Mouse (Mus musculus) embryonic facial prominence, embryonic 15.5 days (tissue): ENCODE measurements around the gene Sec23a. TPM values are rescaled to one million over a fixed set of nuclear protein-coding genes. Genes with fewer than 3 reads are reported as not detected.
A peak's percentile ranks its signal among the peaks of the same experiment; 100 is the strongest.
"Not testable (repeated sequence)": the region's sequence is repeated elsewhere in the genome, so short reads cannot be mapped to it uniquely, and the experiment has no call there.

Source experiments
- ATAC-seq: fragments of 200-750 bp; cut with Nextera tagmentation; 2 replicates; pipeline ENCODE4 v1.8.0; 2017; ENCODE audit warnings: low read depth, moderate TSS enrichment; ENCODE audit not compliant: insufficient number of reproducible peaks, low FRiP score, low TSS enrichment
- H3K27ac ChIP-seq: fragments of 300-500 bp; sonication (generic); replicated peaks from 2 replicates; pipeline ENCODE4 v1.5.1; 2015; ENCODE audit warnings: mild to moderate bottlenecking, inconsistent platforms
- H3K27me3 ChIP-seq: fragments of 300-500 bp; sonication (generic); 2 replicates; pipeline ENCODE4 v1.6.1; 2015; ENCODE audit warnings: inconsistent platforms
- H3K36me3 ChIP-seq: fragments of 300-500 bp; sonication (generic); 2 replicates; pipeline ENCODE4 v1.6.1; 2015; ENCODE audit warnings: mild to moderate bottlenecking, inconsistent platforms
- H3K4me1 ChIP-seq: fragments of 300-500 bp; sonication (generic); 2 replicates; pipeline ENCODE4 v1.6.1; 2015; ENCODE audit warnings: inconsistent platforms
- H3K4me2 ChIP-seq: fragments of 300-500 bp; sonication (generic); replicated peaks from 2 replicates; pipeline ENCODE4 v1.6.1; 2015; ENCODE audit warnings: mild to moderate bottlenecking, inconsistent platforms
- H3K4me3 ChIP-seq: fragments of 300-500 bp; sonication (generic); replicated peaks from 2 replicates; pipeline ENCODE4 v1.5.1; 2015; ENCODE audit warnings: mild to moderate bottlenecking, inconsistent platforms
- H3K9ac ChIP-seq: fragments of 300-500 bp; sonication (generic); 2 replicates; pipeline ENCODE4 v1.6.1; 2015; ENCODE audit warnings: inconsistent platforms
- H3K9me3 ChIP-seq: fragments of 300-500 bp; sonication (generic); replicated peaks from 2 replicates; pipeline ENCODE4 v1.6.1; 2016; ENCODE audit warnings: inconsistent platforms
- WGBS: fragments of 180-500 bp; shearing (Covaris S2); methylation state at CpG from one replicate; pipeline ENCODE4 v1.1.7; 2015; 5-methylcytosine and 5-hydroxymethylcytosine counted together
- polyA plus RNA-seq: library from polyadenylated mRNA; unstranded; fragments of >200 nt; fragmentation: Nextera tagmentation; extraction: Ambion mirVana; gene quantifications from 2 replicates; pipeline ENCODE4 v1.2.1, GENCODE M21; 2015

Sec23a gene
- 85.1 and 87.9 TPM in 2 replicates for polyA plus RNA-seq

DNA sequence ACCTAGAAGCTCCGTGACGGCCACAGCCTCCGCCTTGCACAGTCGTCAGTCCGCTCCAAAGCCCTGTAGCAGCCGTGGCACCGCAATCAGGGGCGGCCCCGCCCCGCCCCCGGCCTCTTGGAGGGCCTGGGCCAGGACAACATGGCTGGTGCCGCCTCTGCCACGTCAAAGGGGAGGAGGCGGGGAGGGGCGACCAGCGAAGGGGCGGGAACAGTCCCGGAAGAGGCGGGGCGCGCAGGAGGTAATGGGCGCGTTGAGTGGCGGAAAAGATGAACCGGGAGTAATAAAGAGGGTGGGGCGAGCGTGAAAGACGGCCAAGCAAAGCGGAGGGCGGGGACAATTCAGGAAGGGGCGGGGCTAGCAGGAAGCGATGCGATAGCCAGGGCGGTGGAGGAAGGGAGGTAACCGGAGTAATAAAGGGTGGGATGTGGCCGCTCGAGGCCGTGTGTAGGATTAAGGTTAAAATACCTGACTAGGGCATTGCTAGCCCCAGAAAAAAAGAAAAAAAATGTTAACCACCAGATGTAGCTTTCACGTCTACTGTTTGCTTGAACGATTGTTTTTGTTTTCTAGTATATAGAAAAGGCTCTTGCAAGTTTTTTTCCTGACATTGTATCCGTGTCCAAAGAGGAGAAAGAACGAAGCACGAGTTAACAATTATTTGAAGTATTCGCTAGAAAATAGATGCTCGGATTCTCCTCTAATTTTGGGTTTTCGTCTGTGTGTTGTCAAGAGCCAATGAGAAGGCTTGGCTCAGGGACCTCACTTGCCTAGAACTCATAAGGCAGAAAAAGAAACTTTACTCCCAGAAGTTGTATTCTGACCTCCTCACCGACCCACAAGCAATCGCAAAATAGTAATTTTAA is at the start of gene Sec23a:
TSS of gene Sec23a (minus strand) at position 174 of the 866 bp plus-strand sequence.
- H3K36me3 ChIP-seq = peaks cover 2% of the 10 kb centered on the region
- peak within 1 kb of the TSS; percentile 95 for H3K27ac ChIP-seq
- no peaks in the 10 kb centered on the region for H3K9me3 ChIP-seq
- H3K9ac ChIP-seq = peak within 1 kb of the TSS; percentile 80
- H3K4me2 ChIP-seq = peak within 1 kb of the TSS; percentile 71
- under 1% methylated on average over 48 of the region's 48 CpGs for WGBS
- ATAC-seq = peak; percentile 98
- H3K4me3 ChIP-seq = peak within 1 kb of the TSS; percentile 86
- no peaks in the 10 kb centered on the region for H3K27me3 ChIP-seq
- peaks cover 26% of the 10 kb centered on the region for H3K4me1 ChIP-seq

DNA sequence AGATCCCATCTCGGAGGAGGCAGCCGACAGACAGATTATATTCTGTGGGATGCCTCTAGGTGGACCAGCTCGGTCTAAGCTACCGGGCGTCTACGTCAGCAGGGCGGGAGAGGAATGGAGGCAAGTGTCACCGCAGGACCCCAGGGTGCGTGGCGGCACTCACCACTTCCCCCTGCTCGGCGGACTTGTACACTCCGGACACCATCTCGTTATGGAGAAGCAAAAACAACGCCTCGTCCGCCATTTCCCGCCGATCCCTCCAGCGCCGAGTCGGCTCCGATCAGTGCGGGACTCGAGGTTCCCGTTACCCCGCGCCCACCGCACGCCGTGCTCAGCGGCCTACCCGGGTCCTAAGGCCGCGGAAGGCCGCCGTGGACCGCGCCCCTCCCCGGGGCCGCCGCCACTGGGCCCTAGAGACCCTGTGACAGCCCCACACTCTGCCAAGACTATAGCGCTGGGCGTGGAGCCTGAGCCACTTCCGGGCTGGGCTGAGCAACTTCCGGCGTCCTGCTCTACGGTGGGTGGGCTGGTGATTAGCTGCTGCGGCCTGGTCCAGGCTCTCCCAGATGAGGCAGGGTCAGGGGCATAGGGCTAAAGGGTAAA is 49.3 kb upstream of the Sec23a start, which contains the start of gene Trappc6b:
TSS of gene Trappc6b (minus strand) at position 480 of the 603 bp plus-strand sequence.
- H3K9ac ChIP-seq = peak within 1 kb of the TSS; percentile 82
- H3K4me1 ChIP-seq = peaks cover 14% of the 10 kb centered on the region
- H3K4me3 ChIP-seq = peak within 1 kb of the TSS; percentile 79
- H3K4me2 ChIP-seq = peak within 1 kb of the TSS; percentile 58
- H3K36me3 ChIP-seq = peaks cover 22% of the 10 kb centered on the region
- ATAC-seq = peak; percentile 93
- peak within 1 kb of the TSS; percentile 96 for H3K27ac ChIP-seq
- WGBS = 0% methylated on average over 49 of the region's 49 CpGs
- no peaks in the 10 kb centered on the region for H3K27me3 ChIP-seq
- no peaks in the 10 kb centered on the region for H3K9me3 ChIP-seq

DNA sequence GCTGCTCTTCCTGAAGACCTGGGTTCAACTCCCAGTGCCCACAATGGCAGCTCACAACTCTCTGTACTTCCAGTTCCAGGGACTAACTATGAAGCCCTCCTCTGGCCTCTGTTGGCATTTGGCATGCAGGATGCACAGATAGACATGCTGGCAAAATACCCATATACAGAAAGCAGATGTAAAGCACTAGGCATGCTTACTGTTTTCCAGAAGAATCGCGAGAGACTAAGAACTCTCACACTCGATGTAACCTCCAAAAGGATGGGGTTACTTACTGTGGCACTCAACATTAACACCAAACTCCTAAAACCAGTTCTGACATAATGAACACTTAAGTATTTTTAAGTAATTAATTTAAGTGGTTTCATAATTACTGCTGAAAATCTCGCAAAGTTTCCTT is 48.5 kb upstream of the Sec23a start:
- Histone ChIP-seq H3K36me3 (peaks cover 24% of the 10 kb centered on the region), H3K27me3 (no peaks in the 10 kb centered on the region), H3K4me2 (peak overlapping the region; percentile 58), H3K9me3 (no peaks in the 10 kb centered on the region), H3K4me1 (peaks cover 13% of the 10 kb centered on the region), H3K27ac (peak overlapping the region; percentile 96), H3K4me3 (peak overlapping the region; percentile 79), H3K9ac (peak overlapping the region; percentile 82)
- WGBS = 35% methylated on average over 4 of the region's 4 CpGs
- no peak for ATAC-seq

DNA sequence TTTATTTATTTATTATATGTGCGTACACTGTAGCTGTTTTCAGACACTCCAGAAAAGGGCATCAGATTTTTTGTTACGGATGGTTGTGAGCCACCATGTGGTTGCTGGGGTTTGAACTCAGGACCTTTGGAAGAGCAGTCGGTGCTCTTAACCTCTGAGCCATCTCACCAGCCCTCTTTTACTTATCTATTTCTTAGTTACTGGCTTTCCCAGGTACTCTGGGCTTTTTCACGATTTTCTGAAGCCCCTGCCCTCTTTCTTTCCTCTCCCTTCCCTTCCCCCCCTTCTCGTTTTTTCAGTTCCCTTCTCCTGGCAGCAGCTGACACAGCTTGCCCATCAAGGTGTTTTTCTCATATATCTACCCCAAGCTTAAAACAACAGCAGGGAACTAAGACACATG is 46.4 kb upstream of the Sec23a start:
- H3K4me3 ChIP-seq, H3K9ac ChIP-seq, H3K4me2 ChIP-seq, H3K27me3 ChIP-seq, H3K27ac ChIP-seq, H3K9me3 ChIP-seq, ATAC-seq: not testable (repeated sequence)
- H3K4me1 ChIP-seq = peaks cover 13% of the 10 kb centered on the region
- 85% methylated on average over 5 of the region's 5 CpGs for WGBS
- H3K36me3 ChIP-seq = peaks cover 25% of the 10 kb centered on the region

DNA sequence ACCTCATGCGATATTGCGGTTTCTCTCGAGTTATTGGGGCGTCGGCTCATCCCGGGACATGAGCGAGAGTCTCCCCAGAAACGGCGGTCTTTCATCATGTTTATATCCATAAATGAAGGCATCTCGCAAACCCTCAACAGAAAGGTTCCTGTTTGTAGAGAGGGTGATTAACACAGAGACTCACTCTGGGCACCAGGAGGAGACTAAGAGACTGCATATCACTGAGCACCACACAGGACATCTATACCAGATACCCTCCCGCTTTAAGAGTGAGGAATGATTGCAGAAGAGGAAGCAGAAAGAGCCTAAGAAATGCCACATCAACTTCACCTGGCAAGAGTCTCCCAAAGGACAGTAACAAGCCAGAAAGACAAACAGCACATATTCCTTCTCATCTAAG is 44.4 kb upstream of the Sec23a start:
- peaks cover 13% of the 10 kb centered on the region for H3K4me1 ChIP-seq
- no peak overlapping the region for H3K27ac ChIP-seq
- H3K4me2 ChIP-seq = no peak overlapping the region
- ATAC-seq = no peak
- no peaks in the 10 kb centered on the region for H3K9me3 ChIP-seq
- no peaks in the 10 kb centered on the region for H3K27me3 ChIP-seq
- peaks cover 29% of the 10 kb centered on the region for H3K36me3 ChIP-seq
- no peak overlapping the region for H3K9ac ChIP-seq
- H3K4me3 ChIP-seq = no peak overlapping the region
- 96% methylated on average over 11 of the region's 11 CpGs for WGBS

DNA sequence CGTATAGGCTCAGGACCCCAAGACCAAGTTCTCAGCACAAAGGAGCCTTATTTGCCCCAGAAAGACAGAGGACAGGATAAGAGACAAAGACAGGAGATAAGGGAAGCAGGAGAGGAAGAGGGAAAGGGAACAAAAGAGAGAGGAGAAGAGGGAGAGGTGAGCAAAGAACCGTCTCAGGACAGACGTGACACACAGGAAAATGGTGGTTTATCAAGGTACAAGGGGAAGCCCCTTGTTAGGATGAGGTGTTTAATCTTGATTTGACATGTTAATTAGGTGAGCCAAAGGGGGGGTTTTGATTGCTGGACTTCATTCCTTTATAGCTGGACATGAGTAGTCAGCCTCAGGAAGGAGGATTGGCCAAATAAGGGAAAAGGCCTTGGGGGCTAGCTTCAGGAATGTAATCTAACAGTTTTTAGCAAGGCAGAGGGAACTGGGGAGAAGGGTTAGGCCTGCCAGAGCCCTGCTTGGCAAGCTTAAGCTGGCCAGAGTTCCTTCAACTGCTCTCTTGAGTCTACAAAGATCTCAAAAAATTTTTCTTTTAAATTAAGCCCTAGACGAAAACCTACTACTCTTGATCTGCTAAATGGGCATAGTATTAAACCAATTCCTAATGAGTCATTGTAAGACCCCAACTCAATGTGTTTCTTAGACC is 43.5 kb upstream of the Sec23a start:
- Histone ChIP-seq H3K36me3 (peaks cover 29% of the 10 kb centered on the region), H3K4me3 (no peak overlapping the region), H3K4me2 (no peak overlapping the region), H3K9me3 (no peaks in the 10 kb centered on the region), H3K4me1 (peaks cover 12% of the 10 kb centered on the region), H3K9ac (no peak overlapping the region), H3K27ac (no peak overlapping the region), H3K27me3 (no peaks in the 10 kb centered on the region)
- WGBS = 87% methylated on average over 4 of the region's 4 CpGs
- no peak for ATAC-seq

DNA sequence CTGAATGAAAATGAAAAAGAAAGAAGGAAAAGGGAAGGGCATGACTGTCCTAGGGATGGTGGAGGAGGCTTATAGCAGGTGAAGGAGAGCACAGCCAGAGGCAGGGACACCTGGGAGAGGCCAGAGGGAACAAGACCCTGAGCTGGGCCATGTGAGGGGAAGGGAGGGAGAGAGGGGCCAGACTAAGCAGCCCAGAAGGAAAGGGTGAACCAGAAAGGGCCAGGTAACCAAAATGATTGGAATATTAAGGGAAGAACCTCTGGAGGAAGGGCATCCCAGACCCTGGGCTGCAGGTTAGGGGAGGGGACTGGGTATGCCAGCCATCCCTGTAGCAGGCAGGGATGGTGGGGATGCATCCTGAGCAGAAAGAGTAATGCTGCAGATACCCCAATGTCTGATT is 42.2 kb upstream of the Sec23a start:
- H3K4me3 ChIP-seq = no peak overlapping the region
- no peaks in the 10 kb centered on the region for H3K27me3 ChIP-seq
- ATAC-seq = no peak
- no peak overlapping the region for H3K9ac ChIP-seq
- H3K4me1 ChIP-seq = 0 out of 2 replicates have a peak, but pooled peaks cover under 1% of the 10 kb centered on the region
- H3K4me2 ChIP-seq = no peak overlapping the region
- no peaks in the 10 kb centered on the region for H3K9me3 ChIP-seq
- H3K36me3 ChIP-seq = peaks cover 24% of the 10 kb centered on the region
- no peak overlapping the region for H3K27ac ChIP-seq

DNA sequence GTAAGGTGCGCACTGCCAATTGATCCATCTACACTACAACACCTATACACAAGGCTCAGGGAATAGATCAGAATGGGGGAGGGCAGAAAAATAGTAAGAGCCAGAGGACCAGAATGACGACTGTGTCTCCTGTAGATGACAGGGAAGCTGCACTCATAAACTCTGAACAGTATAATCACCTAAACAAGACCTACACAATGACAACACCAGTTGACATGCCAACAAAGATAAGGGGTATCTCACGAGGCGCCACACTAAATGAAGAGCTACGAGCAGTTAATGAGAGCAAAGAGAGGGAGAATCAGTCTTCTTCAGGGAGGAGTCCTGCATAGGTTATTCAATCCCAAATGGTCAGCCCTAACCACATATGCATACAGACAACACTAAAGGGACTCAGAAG is 41.3 kb upstream of the Sec23a start:
- WGBS = 95% methylated on average over 5 of the region's 5 CpGs
- Histone ChIP-seq H3K27me3 (no peaks in the 10 kb centered on the region), H3K36me3 (peaks cover 29% of the 10 kb centered on the region), H3K9ac (no peak overlapping the region), H3K4me1 (no peaks in the 10 kb centered on the region), H3K4me3 (no peak overlapping the region), H3K4me2 (no peak overlapping the region), H3K9me3 (no peaks in the 10 kb centered on the region), H3K27ac (no peak overlapping the region)
- no peak for ATAC-seq

DNA sequence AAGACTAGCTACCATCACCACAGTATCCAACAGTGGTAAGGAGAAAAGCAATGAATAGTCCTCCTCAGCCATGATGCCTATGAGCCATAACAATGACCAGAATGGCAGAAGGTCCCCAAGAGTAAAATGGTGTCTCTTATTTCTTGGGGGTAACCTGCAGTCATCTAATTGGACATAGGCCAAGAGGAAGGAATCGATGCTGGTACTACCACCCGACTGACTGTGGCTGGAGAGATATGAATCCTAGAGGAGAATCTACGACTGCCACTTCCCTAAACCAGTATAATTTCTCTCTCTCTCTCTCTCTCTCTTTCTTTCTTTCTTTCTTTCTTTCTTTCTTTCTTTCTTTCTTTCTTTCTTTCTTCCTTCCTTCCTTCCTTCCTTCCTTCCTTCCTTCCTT is 40.7 kb upstream of the Sec23a start:
- WGBS = 96% methylated on average over 3 of the region's 3 CpGs
- H3K27ac ChIP-seq = no peak overlapping the region
- no peaks in the 10 kb centered on the region for H3K4me1 ChIP-seq
- H3K27me3 ChIP-seq = no peaks in the 10 kb centered on the region
- no peak overlapping the region for H3K9ac ChIP-seq
- ATAC-seq = no peak
- no peaks in the 10 kb centered on the region for H3K9me3 ChIP-seq
- H3K4me2 ChIP-seq = no peak overlapping the region
- H3K4me3 ChIP-seq = no peak overlapping the region
- peaks cover 29% of the 10 kb centered on the region for H3K36me3 ChIP-seq

DNA sequence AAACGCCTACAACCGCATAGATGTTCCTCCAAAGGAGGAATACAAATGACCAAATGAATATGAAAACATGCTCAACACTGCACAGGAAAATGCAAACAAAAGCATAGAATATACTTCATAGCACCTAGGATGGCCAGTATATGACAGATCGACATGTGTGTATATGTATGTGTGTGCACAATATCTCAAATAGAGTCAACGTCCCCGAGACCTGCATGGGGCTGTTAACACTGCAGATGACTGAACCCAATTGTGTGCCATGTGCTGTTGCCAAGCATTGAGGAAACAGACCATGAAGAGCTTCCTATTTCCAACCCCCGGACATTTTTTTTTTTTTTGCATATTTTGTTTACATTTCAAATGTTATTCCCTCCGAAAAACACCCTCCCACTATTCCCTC is 29.0 kb upstream of the Sec23a start:
- Histone ChIP-seq H3K27ac (no peak overlapping the region; the same call in 1 of the 2 replicates), H3K27me3 (no peaks in the 10 kb centered on the region), H3K9me3 (no peaks in the 10 kb centered on the region), H3K4me1 (0 out of 2 replicates have a peak, but pooled peaks cover 3% of the 10 kb centered on the region), H3K4me2 (no peak overlapping the region), H3K9ac (no peak overlapping the region), H3K4me3 (no peak overlapping the region), H3K36me3 (peaks cover 37% of the 10 kb centered on the region)
- no peak for ATAC-seq
- 25% methylated on average over 7 of the region's 7 CpGs for WGBS
